Mouse (Mus musculus) neutrophil, adult 65 days (primary cell): Measurements from ENCODE around the gene Slc24a2. TPM values are rescaled to one million over a fixed set of nuclear protein-coding genes. Genes with fewer than 3 reads are reported as not detected.

Source experiments
- total RNA-seq: library from RNA; stranded (reverse); gene quantifications from 2 replicates; pipeline ENCODE4 v1.2.4, GENCODE M21; 2023

The Slc24a2 gene
- total RNA-seq: not detected in 2 replicates

DNA sequence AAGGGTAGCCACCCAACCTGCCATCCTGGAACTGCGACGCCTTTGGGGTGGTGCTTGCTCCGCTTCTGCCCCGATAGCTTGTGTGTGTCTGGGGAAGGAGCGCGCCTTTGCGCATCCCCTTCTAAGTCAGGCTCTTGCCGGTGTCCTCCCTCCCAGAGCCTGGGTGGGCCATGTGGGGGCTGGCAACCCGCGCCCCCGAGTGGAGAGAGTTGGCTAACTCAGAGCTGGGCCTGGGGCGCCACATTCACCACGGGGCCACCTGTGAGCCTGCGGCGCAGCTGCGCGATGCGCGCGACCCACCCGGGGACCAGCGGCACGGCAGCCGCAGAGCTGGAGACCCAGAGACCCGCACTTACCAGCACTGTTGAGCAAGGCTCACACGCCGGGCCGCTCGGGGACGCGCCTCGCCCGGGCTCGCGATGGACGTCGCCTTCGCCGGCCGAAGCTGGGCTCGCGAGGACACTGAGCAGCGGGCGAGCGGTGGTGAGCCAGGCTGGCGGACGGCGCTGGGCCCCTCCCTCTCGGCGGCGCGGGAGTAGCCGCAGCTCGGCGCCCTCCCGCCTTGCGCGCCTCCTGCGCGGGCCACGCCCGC, at the start of gene Slc24a2:
TSS of gene Slc24a2 (minus strand) at position 518 of the 592 bp plus-strand sequence.

